Mouse (Mus musculus) midbrain, embryonic 11.5 days (tissue): Measurements from ENCODE around the gene Dis3. TPM values are rescaled to one million over a fixed set of nuclear protein-coding genes. Genes with fewer than 3 reads are reported as not detected.

Experiments
- ATAC-seq: fragments of 200-750 bp; cut with Nextera tagmentation; 2 replicates; pipeline ENCODE4 v1.8.0; 2017; ENCODE audit warnings: moderate TSS enrichment, moderate library complexity; ENCODE audit not compliant: low FRiP score
- DNase-seq: peaks from one replicate; pipeline ENCODE4 v3.0.0; 2015; ENCODE audit warnings: low spot score; ENCODE audit errors: missing footprints
- H3K27ac ChIP-seq: fragments of 300-500 bp; sonication (generic); 2 replicates; pipeline ENCODE4 v1.5.1; 2014; ENCODE audit warnings: low read depth, low read length
- H3K27me3 ChIP-seq: fragments of 300-500 bp; sonication (generic); 2 replicates; pipeline ENCODE4 v1.6.1; 2014; ENCODE audit warnings: mild to moderate bottlenecking, low read length, moderate library complexity, mixed read lengths; ENCODE audit not compliant: control insufficient read depth, insufficient read depth
- H3K36me3 ChIP-seq: fragments of 300-500 bp; sonication (generic); 2 replicates; pipeline ENCODE4 v1.6.1; 2014; ENCODE audit warnings: mild to moderate bottlenecking, low read length, moderate library complexity, mixed read lengths; ENCODE audit not compliant: control insufficient read depth, insufficient read depth
- H3K4me1 ChIP-seq: fragments of 300-500 bp; sonication (generic); 2 replicates; pipeline ENCODE4 v1.6.1; 2014; ENCODE audit warnings: low read length; ENCODE audit not compliant: control insufficient read depth, insufficient read depth
- H3K4me2 ChIP-seq: fragments of 300-500 bp; sonication (generic); 2 replicates; pipeline ENCODE4 v1.6.1; 2014; ENCODE audit warnings: mild to moderate bottlenecking, moderate library complexity
- H3K4me3 ChIP-seq: fragments of 300-500 bp; sonication (generic); 2 replicates; pipeline ENCODE4 v1.5.1; 2014; ENCODE audit warnings: low read depth, low read length
- H3K9ac ChIP-seq: fragments of 300-500 bp; sonication (generic); 2 replicates; pipeline ENCODE4 v1.6.1; 2014; ENCODE audit warnings: low read length
- H3K9me3 ChIP-seq: fragments of 300-500 bp; sonication (generic); 2 replicates; pipeline ENCODE4 v1.6.1; 2016; ENCODE audit warnings: low read length; ENCODE audit not compliant: control insufficient read depth
- WGBS: fragments of 180-500 bp; shearing (Covaris S2); extraction: QIAGEN DNeasy Blood & Tissue Kit; methylation state at CpG from one replicate; pipeline ENCODE4 v1.1.7; 2014; 5-methylcytosine and 5-hydroxymethylcytosine counted together
- polyA plus RNA-seq: library from polyadenylated mRNA; unstranded; fragments of >200 nt; fragmentation: Nextera tagmentation; extraction: Ambion mirVana; gene quantifications from 2 replicates; pipeline ENCODE4 v1.2.1, GENCODE M21; 2014

The Dis3 gene
- polyA plus RNA-seq, 1 experiment from 2014 or later = 46.0 TPM

- Histone ChIP-seq H3K9ac (no peak overlapping the region), H3K36me3 (no peaks in the 10 kb centered on the region; the same call in 1 of the 2 replicates), H3K27me3 (no peaks in the 10 kb centered on the region), H3K4me2 (no peak overlapping the region), H3K27ac (no peak overlapping the region), H3K4me3 (no peak overlapping the region), H3K4me1 (no peaks in the 10 kb centered on the region), H3K9me3 (no peaks in the 10 kb centered on the region)
- no peak for DNase-seq
- no peak for ATAC-seq
- 81% methylated on average over 5 of the region's 5 CpGs for WGBS
These were observed 67.0 kb downstream of the Dis3 start for GRCm38 (mm10) chr14:99032596-99032995.

- no peaks in the 10 kb centered on the region; the same call in 1 of the 2 replicates for H3K36me3 ChIP-seq
- no peak overlapping the region for H3K27ac ChIP-seq
- no peak overlapping the region for H3K4me3 ChIP-seq
- no peak overlapping the region for H3K9ac ChIP-seq
- peak; percentile 45; the same call in 1 of the 2 replicates for ATAC-seq
- no peaks in the 10 kb centered on the region for H3K4me1 ChIP-seq
- 89% methylated on average over 5 of the region's 5 CpGs for WGBS
- DNase-seq = no peak
- no peaks in the 10 kb centered on the region for H3K9me3 ChIP-seq
- H3K4me2 ChIP-seq = no peak overlapping the region
- no peaks in the 10 kb centered on the region for H3K27me3 ChIP-seq
These were observed 68.2 kb downstream of the Dis3 start for GRCm38 (mm10) chr14:99031337-99031873.

GRCm38 (mm10) chr14:99029987-99030386 is 69.6 kb downstream of the Dis3 start:
- ATAC-seq (no peak), DNase-seq (no peak)
- WGBS = 90% methylated on average over 5 of the region's 5 CpGs
- no peak overlapping the region for H3K9ac ChIP-seq
- no peak overlapping the region for H3K27ac ChIP-seq
- no peaks in the 10 kb centered on the region for H3K9me3 ChIP-seq
- no peaks in the 10 kb centered on the region for H3K27me3 ChIP-seq
- no peak overlapping the region for H3K4me2 ChIP-seq
- H3K4me3 ChIP-seq = no peak overlapping the region
- H3K36me3 ChIP-seq = no peaks in the 10 kb centered on the region; the same call in 1 of the 2 replicates
- H3K4me1 ChIP-seq = no peaks in the 10 kb centered on the region

Other genes with a start within 250 kb of the Dis3 start
- 0.76 and 2.0 TPM in 2 replicates for gene Rpl36a-ps1, start 105.5 kb downstream of the Dis3 start, polyA plus RNA-seq
- 111 and 133 TPM in 2 replicates for gene Mzt1, start 53.6 kb downstream of the Dis3 start, polyA plus RNA-seq
- 64.0 and 66.1 TPM in 2 replicates for gene Bora, start 53.5 kb downstream of the Dis3 start, polyA plus RNA-seq
- 22.8 and 27.1 TPM in 2 replicates for gene Pibf1, start 346 bp downstream of the Dis3 start, polyA plus RNA-seq
- gene Klf5, start 198.9 kb upstream of the Dis3 start, polyA plus RNA-seq = 2.9 and 3.4 TPM in 2 replicates